Mouse (Mus musculus) adipocyte (in vitro differentiated cells): ENCODE data around the gene F12.
"Not testable (repeated sequence)": the region's sequence is repeated elsewhere in the genome, so short reads cannot be mapped to it uniquely, and the experiment has no call there.

Experiments
- DNase-seq: peaks from one replicate; pipeline ENCODE4 v3.0.0-alpha.2; 2016; ENCODE audit warnings: low spot score

The F12 gene

GRCm38 (mm10) chr13:55449679-55450441 lies 23.3 kb upstream of the F12 start:
- peak; percentile 46 for DNase-seq

DNA sequence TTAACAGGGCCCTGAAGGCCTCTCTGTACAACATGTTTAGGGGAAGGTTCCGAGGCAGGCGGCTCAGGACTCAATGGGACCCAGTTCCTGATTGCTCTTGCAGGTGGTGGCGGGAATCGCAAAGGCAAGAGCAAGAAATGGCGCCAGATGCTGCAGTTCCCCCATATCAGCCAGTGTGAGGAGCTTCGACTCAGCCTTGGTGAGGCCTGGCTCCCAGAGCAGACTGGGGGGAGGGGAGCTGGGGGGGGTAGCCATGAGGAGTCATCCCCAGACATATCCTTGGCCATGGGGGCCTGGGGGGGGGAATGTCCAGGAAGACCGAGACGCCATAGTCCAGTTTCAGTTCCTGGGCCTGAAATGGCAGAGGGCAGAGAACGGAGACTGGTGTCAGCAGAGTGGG lies 22.6 kb upstream of the F12 start:
- no peak for DNase-seq

DNA sequence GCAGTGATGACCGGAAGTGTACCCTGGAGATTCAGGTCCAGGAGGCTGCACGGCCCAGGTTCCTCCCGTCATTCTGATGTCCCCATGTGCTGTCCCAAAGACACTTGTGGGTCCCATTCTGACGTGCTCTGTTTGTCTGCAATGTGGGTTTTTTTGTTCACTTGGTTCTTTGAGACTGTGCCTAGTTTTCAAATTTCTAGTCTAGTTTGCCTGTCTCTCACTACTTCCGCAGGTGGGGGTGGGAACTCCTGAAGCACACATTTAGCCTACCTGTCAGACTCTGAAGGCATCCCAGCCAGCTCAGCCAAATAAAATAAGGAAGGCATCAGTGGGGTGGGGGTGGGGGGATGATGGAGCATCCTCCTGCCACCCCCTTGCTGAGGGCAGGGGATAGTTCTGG lies 21.5 kb upstream of the F12 start:
- DNase-seq = no peak

DNA sequence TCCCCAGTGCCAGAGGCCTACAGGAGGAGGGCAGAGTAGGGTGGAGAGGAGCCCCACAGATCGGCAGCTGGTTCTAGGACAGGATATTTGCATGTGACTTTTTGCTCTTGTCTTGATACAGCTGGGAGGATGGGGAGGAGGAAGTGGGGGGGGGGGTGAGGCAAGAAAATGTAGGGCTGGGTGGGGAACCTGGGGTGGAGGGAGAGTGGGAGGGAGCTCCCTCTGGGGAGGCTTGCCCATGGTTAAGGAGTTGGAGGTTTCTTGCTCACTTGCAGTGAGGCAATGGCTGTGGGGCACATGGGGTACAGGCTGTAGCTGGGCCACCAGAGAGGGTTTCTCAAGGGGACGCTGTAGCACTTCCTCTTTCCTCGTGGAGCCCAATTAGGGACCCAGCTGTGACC lies 20.9 kb upstream of the F12 start:
- no peak for DNase-seq

DNA sequence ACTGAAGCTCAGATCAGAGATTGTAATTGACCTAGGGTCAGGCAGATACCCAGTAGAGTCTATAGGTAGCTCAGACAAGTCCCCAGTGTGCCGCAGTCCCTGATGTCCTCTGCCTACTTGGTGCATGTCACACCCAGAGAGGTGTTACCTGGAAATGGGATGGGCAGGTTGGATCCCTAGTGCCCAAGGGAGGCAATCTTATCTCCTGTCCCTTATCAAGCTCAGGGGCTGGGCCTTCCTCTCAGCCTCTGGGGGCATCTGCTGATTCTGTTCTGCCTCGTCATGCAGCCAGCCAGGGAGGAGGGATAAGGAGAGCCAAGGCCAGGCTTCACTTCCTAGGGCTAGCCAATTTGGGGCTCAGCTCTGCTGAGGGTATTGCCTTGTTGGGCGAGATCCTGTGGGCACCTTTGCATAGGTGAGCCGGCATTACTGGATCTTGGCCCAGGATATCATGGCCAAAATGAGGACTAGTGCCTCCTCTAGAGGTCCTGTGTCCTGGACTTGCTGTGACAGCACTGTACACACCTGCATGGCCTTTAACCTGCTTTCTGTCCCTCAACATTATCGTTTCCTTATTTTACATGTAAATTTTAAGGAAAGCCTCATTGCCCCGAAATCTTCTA lies 20.0 kb upstream of the F12 start:
- no peak for DNase-seq

- DNase-seq = peak; percentile 42
Observed at GRCm38 (mm10) chr13:55445361-55446091, 18.9 kb upstream of the F12 start.

DNA sequence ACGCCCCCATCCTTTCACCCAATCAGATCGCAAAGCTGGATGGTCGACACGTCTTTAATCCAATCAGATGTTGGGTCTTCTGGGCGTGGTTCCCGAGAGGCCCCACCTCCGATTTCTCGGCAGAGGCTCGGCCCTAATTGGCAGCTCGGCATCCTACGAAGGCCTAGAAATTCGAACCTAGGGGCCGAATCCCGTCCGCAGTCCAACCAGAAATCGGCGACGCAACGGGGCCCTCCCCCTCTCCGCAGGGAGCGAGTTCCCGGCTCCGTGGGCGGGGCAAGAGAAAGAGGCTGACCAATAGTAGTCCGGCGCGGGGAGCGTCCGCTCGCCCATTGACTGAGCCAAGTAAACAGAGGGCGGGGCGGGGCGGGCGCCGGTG lies 18.3 kb upstream of the F12 start, which contains the start of gene Grk6:
Grk6 (plus strand) TSS at position 136 of the 379 bp plus-strand sequence.
- peak; percentile 99 for DNase-seq

DNA sequence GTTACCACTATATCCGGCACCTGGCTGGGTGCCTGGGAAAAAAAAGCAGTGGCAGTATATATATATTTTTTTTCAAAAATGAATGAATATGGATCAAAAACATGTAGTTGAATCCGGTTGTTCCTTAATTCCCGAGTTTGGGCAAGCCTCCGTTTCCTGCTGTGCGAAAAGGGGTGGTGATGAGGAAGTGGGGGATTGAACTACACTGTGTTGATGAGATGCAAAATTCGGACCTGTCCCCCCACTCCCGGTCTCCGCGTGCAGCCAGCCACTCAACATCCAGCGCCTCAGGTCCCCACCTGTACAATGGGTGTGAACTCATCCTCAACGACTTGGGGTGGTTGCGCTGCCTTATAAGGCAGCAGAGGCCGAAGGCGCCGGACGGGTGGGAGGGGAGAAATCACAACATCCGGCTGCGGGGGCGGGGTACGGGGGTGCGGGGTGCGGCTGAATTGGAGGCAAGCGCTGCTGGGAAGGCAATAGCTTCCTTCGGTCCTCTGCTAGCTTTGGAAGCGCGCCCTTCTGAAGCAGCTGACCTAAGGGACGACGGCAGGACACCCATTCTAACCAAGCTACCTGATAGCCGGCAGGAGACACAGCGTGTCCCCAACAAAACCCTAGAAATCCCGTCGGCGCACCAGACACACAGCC lies 17.8 kb upstream of the F12 start:
- DNase-seq = no peak

DNA sequence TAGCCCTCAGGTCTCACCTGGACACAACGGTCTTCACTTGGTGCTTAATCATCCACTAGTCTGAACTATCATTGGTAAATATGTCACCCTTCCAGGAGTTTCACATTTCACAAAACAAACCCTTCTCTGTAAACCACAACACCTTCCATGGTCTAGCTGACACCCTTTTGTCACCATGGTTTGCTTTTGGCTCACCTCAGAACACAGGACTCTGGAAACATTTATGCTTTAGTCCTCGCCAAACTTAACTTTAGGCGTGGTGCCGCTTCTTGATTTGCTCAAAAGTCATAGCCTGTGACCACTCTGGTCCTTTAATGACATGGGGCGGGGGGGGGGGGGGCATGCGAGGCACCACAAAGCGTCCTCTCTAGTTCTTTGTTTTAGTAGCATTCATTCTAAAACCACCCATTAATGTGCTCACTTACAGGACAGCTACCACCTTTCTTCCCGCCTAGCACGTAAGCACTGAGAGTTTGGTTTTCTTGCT lies 17.2 kb upstream of the F12 start:
- DNase-seq = no peak

GRCm38 (mm10) chr13:55437111-55437629 lies 10.6 kb upstream of the F12 start:
- not testable (repeated sequence) for DNase-seq

GRCm38 (mm10) chr13:55431889-55432685 lies 5.5 kb upstream of the F12 start:
- DNase-seq = no peak

DNA sequence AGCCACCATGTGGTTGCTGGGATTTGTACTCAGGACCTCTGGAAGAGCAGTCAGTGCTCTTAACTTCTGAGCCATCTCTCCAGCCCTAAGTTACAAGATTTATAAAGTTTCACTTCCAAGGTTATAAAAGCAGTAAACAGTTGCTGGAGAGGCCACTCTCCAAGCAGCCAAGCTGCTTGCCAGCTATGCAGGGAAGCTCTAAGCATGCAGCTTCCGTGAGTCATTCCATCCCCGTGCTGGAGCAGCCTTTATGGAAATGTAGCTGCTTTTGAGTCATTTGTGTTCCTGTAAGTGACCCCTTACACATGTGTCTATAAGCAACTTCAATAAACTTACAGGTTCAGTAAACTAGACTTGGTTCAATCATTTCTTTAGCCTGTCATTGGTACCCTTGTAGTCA lies 4.0 kb upstream of the F12 start:
- DNase-seq = no peak

DNA sequence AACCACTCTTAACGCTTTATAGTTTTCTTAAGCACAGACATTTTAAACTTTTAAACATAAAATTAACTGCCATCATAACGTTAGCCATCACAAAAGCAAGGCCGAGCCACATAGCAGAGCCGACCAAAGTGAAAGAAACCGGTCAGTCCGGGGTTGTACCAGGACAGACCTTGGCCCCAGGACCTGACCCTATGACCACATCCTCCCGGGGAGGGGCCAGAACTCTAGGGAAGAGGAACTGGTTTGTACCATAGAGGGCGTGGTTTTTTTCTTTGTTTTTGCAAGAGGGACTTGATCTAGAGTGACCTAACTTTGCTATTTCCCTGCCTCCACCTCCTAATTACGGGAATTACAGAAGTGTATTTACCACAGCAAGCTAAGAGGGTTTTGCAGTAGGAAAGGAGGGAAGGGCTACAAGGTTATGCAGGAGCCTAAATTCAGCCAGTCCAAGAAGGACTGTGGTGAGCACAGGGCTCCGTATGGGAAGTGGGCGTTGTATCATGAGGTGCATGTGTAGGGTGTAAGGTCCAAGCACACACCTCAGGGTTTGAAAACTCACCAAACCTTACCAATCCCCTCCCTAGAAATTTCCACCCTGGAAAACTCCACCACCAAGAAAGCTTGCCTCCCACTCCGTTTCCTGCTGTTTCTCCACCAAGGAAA lies 2.8 kb upstream of the F12 start:
- DNase-seq = peak; percentile 37

DNA sequence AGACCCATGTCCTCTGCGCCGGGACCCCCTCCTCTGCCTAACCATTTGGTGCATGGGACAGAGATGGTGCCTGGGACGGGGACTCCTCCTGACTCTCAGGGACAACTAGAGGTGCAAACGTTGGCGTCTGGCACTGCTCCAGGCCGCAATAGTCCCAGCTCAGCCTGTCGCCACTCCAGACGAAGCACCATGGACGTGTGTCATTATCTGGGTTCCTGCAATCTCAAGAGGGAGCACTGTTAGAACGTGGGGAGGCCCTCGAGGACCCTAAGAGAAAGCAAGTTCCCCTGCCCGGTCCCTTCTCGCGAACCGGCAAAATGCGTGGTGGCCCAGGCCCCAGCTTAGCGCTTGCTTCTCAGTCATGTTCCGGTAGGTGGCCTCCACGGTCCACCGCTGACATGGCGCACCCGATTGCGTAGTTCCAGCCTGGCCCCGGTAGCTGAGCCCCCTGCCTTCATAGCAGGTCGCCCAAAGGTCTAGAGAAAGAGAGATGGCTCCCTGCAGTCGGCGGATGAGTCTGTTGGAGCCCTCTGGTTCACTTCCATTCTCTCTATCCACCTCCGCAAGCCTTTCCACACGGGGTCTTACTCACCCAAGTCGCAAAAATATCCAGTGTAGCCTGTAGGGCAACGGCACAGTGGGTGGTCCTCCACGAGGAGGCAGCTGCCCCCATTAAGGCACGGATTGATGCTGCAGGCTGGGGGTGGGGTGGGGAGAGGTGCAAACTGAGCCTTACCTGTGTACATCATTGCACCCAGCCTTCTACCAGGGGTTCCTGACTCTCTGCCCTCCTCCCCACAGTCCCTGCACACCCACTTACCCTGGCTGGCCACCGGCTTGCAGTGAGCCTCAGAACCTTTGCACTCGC lies 5.4 kb downstream of the F12 start:
- no peak for DNase-seq

DNA sequence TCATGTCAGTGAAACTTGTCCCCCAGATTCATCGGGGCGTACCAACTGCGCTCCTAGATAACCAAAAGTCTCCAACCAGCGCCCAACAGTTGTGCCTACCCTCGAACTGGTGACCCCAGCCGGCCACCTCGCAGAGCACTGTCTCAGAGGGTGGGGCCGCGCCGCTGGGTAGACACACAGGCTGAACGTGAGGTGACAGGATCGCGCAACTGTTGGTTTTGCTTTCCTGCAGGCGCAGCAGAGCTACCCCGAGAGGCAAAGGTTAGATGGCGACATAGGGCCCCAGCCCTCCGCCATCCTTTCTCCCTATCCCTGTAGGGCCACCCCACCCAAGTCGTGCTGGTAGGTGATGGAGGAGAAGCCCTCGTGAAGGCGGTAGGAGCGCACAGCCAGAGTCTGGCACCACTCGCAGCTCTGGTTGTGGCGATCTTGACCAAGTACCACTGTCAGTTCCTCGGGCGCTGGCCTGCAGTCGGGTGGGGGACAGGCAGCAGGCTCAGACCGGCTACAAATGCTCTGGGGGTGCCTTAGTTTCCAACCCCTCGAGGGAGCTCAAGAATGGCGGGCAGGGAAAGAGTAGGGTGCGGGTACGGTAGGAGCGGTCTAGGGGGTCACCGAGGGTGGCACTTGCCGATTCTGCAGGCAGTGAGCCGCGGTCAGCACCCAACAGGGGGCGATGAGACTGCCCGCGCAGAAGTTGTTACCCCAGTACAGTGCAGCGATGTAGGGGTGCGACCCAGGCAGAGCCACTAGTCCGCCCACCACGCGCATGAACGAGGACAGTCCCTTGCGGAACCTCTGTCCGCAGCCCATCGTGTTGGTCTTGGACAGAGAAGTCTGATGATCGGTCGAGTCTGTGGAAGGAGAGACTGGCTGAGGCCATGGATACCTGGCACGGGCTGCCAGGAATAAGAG lies 6.3 kb downstream of the F12 start:
- no peak for DNase-seq

- DNase-seq = peak; percentile 27
Observed at GRCm38 (mm10) chr13:55419142-55419541, 7.5 kb downstream of the F12 start.

DNA sequence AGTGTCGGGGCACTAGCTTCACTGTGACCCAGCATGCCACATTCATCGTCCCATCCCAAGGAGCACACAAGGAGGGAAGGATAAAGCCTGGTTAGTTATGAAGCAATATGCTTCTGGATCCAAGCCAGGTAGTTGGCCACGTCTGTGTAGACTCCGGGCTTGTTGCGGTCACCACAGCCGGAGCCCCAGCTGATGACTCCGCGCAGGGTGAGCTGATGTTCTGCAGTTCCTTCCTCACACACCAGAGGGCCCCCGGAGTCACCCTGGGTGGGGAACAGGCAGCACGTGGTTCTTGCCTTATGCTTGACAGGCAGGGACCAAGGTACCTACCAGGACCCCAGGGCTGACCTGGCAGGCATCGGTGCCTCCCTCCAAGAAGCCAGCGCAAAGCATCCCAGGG lies 8.6 kb downstream of the F12 start:
- peak; percentile 66 for DNase-seq

DNA sequence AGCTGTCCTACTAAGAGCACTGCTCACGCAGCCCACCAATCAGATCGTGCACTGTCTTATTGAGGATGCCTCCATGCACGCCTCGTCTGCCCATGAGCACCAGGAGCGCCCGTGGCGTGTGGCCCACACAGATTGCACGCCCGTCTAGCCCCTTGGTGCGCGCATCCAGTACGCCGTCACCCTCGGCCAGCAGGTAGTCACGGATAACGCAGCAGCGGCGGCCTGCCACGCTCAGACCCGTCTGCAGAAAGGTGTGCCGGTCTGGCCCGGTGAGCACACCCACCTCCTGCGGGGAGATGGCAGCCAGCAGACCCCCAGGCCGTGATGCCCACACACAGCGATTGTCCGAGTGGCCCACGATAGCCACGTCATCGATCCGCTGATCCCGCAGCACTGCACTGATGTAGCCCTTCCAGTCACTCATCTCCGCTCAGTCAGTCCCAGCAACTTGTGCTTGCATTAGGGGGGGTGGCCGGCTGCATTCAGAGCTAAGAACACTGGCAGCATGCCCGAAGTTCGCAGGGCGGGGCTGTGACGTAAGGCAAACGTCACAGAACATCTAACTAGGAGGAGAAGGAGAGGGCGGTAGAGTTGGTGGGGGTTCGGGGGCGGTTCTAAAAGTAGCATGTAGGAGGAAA lies 11.7 kb downstream of the F12 start, which contains the start of gene Pfn3:
Pfn3 (minus strand) TSS at position 490 of the 638 bp plus-strand sequence.
- no peak for DNase-seq
